Mouse (Mus musculus): Measurements from ENCODE around the gene Mlana.

The Mlana gene

GRCm38 (mm10) chr19:29697245-29697874, at the start of gene Mlana:
Gene Mlana, plus strand, starts transcription at chr19:29697824.
- no peak for DNase-seq (ENCODE audit: low spot score)

- no peak for DNase-seq (ENCODE audit: low spot score)
Observed at GRCm38 (mm10) chr19:29648550-29648914, 49.1 kb upstream of the Mlana start.

- no peak for DNase-seq (ENCODE audit: low spot score)
Observed at GRCm38 (mm10) chr19:29649683-29650082, 47.9 kb upstream of the Mlana start.

- DNase-seq (ENCODE audit: low spot score), result no peak
Observed at GRCm38 (mm10) chr19:29653768-29654265, 43.8 kb upstream of the Mlana start.

GRCm38 (mm10) chr19:29655148-29655547, 42.5 kb upstream of the Mlana start:
- DNase-seq (ENCODE audit: low spot score), result no peak

GRCm38 (mm10) chr19:29656029-29656428, 41.6 kb upstream of the Mlana start:
- no peak for DNase-seq (ENCODE audit: low spot score)

GRCm38 (mm10) chr19:29656620-29657019, 41.0 kb upstream of the Mlana start:
- no peak for DNase-seq (ENCODE audit: low spot score)

GRCm38 (mm10) chr19:29657033-29657432, 40.6 kb upstream of the Mlana start:
- no peak for DNase-seq (ENCODE audit: low spot score)

GRCm38 (mm10) chr19:29657558-29657957, 40.1 kb upstream of the Mlana start:
- no peak for DNase-seq (ENCODE audit: low spot score)

- no peak for DNase-seq (ENCODE audit: low spot score)
Observed at GRCm38 (mm10) chr19:29658836-29659235, 38.8 kb upstream of the Mlana start.

- no peak for DNase-seq (ENCODE audit: low spot score)
Observed at GRCm38 (mm10) chr19:29659705-29660104, 37.9 kb upstream of the Mlana start.

- DNase-seq (ENCODE audit: low spot score), result no peak
Observed at GRCm38 (mm10) chr19:29660835-29661764, 36.5 kb upstream of the Mlana start.

- DNase-seq (ENCODE audit: low spot score), result no peak
Observed at GRCm38 (mm10) chr19:29661974-29662580, 35.5 kb upstream of the Mlana start.

GRCm38 (mm10) chr19:29663780-29664179, 33.8 kb upstream of the Mlana start:
- DNase-seq (ENCODE audit: low spot score), result no peak

- no peak for DNase-seq (ENCODE audit: low spot score)
Observed at GRCm38 (mm10) chr19:29664934-29665333, 32.7 kb upstream of the Mlana start.

GRCm38 (mm10) chr19:29666164-29666563, 31.5 kb upstream of the Mlana start:
- DNase-seq (ENCODE audit: low spot score), result no peak

GRCm38 (mm10) chr19:29666965-29667594, 30.5 kb upstream of the Mlana start:
- DNase-seq (ENCODE audit: low spot score), result no peak

GRCm38 (mm10) chr19:29668135-29668534, 29.5 kb upstream of the Mlana start:
- no peak for DNase-seq (ENCODE audit: low spot score)

- DNase-seq (ENCODE audit: low spot score), result no peak
Observed at GRCm38 (mm10) chr19:29670247-29670646, 27.4 kb upstream of the Mlana start.

- DNase-seq (ENCODE audit: low spot score), result no peak
Observed at GRCm38 (mm10) chr19:29671160-29671559, 26.5 kb upstream of the Mlana start.

GRCm38 (mm10) chr19:29672660-29673059, 25.0 kb upstream of the Mlana start:
- DNase-seq (ENCODE audit: low spot score), result no peak

GRCm38 (mm10) chr19:29674946-29675345, 22.7 kb upstream of the Mlana start:
- no peak for DNase-seq (ENCODE audit: low spot score)

All from testis, postnatal 10 days (tissue).